Mouse (Mus musculus) brain, embryonic 14.5 days (tissue): ENCODE measurements at regions not wholly inside any gene's neighbourhood (a gene's known extent, or its start where the extent isn't known, plus 50 kb on each side); places are given as distances from the start of the nearest gene placed in this dataset.
A peak's percentile ranks its signal among the peaks of the same experiment; 100 is the strongest.

Experiments used
- DNase-seq: peaks from one replicate; pipeline ENCODE4 v3.0.0-alpha.2; 2011; ENCODE audit warnings: low read depth
- CTCF ChIP-seq: fragments of 200-500 bp; IDR thresholded peaks from 2 replicates; pipeline ENCODE4 v1.5.1; 2012; ENCODE audit warnings: inconsistent platforms, mild to moderate bottlenecking, moderate library complexity, borderline replicate concordance; ENCODE audit not compliant: insufficient read depth, insufficient read length; ENCODE audit errors: extremely low read depth
- POLR2A ChIP-seq: fragments of 200-500 bp; IDR thresholded peaks from 2 replicates; pipeline ENCODE4 v1.6.1; 2012; ENCODE audit warnings: mild to moderate bottlenecking, inconsistent platforms, borderline replicate concordance; ENCODE audit not compliant: poor library complexity, insufficient read depth, insufficient read length, severe bottlenecking; ENCODE audit errors: extremely low read depth

- no peak for TF ChIP-seq POLR2A
- TF ChIP-seq CTCF: no peak
- peak; percentile 39 for DNase-seq
Observed at GRCm38 (mm10) chr3:66878336-66878735, 102.9 kb upstream of the Rsrc1 start.

- DNase-seq: no peak
- TF ChIP-seq POLR2A: no peak
- TF ChIP-seq CTCF: no peak
Observed at GRCm38 (mm10) chr3:66882697-66883096, 98.5 kb upstream of the Rsrc1 start.

- no peak for TF ChIP-seq POLR2A
- TF ChIP-seq CTCF: no peak
- no peak for DNase-seq
Observed at GRCm38 (mm10) chr3:66895731-66896130, 85.5 kb upstream of the Rsrc1 start.
